Mouse (Mus musculus) heart, embryonic 16.5 days (tissue): ENCODE results near the gene Itih4. TPM values are rescaled to one million over a fixed set of nuclear protein-coding genes. Genes with fewer than 3 reads are reported as not detected.
A peak's percentile ranks its signal among the peaks of the same experiment; 100 is the strongest.

Experiments used
- ATAC-seq: fragments of 200-750 bp; cut with Nextera tagmentation; replicated peaks from 2 replicates; pipeline ENCODE4 v1.8.0; 2017; ENCODE audit warnings: moderate number of reproducible peaks; ENCODE audit not compliant: insufficient read depth, low FRiP score; ENCODE audit errors: extremely low read depth
- H3K27ac ChIP-seq: fragments of 300-500 bp; sonication (generic); 2 replicates; pipeline ENCODE4 v1.5.1; 2014; ENCODE audit warnings: mild to moderate bottlenecking, low read length, control low read depth, moderate library complexity
- H3K27me3 ChIP-seq: fragments of 300-500 bp; sonication (generic); 2 replicates; pipeline ENCODE4 v1.6.1; 2014; ENCODE audit warnings: low read length, mixed read lengths; ENCODE audit not compliant: control insufficient read depth, insufficient read depth
- H3K36me3 ChIP-seq: fragments of 300-500 bp; sonication (generic); 2 replicates; pipeline ENCODE4 v1.6.1; 2014; ENCODE audit not compliant: control insufficient read depth, insufficient read depth
- H3K4me1 ChIP-seq: fragments of 300-500 bp; sonication (generic); 2 replicates; pipeline ENCODE4 v1.6.1; 2014; ENCODE audit warnings: low read length, mixed read lengths; ENCODE audit not compliant: control insufficient read depth, insufficient read depth
- H3K4me2 ChIP-seq: fragments of 300-500 bp; sonication (generic); 2 replicates; pipeline ENCODE4 v1.6.1; 2014; ENCODE audit warnings: low read depth, mild to moderate bottlenecking, control low read depth, low read length
- H3K4me3 ChIP-seq: fragments of 300-500 bp; sonication (generic); 2 replicates; pipeline ENCODE4 v1.5.1; 2014; ENCODE audit warnings: mild to moderate bottlenecking, control low read depth, low read length
- H3K9ac ChIP-seq: fragments of 300-500 bp; sonication (generic); 2 replicates; pipeline ENCODE4 v1.6.1; 2014; ENCODE audit warnings: low read length, control low read depth
- H3K9me3 ChIP-seq: fragments of 300-500 bp; sonication (generic); replicated peaks from 2 replicates; pipeline ENCODE4 v1.6.1; 2016; ENCODE audit warnings: low read length; ENCODE audit not compliant: control insufficient read depth
- WGBS: fragments of 180-500 bp; shearing (Covaris S2); extraction: QIAGEN DNeasy Blood & Tissue Kit; methylation state at CpG from one replicate; pipeline ENCODE4 v1.1.7; 2014; 5-methylcytosine and 5-hydroxymethylcytosine counted together
- polyA plus RNA-seq: library from polyadenylated mRNA; unstranded; fragments of >200 nt; fragmentation: Nextera tagmentation; extraction: Ambion mirVana; gene quantifications from 2 replicates; pipeline ENCODE4 v1.2.1, GENCODE M21; 2015

Itih4 gene
- polyA plus RNA-seq: 0.38 and 0.41 TPM in 2 replicates

DNA sequence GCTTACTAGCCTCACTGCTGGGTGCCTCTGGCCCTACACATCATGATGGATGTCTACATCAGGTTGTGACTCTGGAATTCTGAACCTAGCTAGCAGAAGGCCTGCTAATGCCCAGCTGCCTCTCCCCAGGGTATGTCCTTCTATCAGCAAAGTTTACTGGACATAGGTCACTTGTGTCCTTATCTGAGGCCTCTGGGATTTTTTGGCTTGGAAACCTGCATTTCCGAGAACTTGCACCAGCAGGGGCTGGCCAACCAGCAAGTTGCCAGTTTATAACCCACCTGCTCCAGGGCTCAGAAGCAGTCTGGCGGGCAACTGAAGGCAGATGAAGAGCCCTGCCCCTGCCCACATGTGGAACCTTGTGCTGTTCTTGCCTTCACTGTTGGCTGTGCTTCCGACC, at the start of gene Itih4:
Gene Itih4 (plus strand): TSS at position 273 of the 400 bp plus-strand sequence.
- 77% methylated on average over 3 of the region's 3 CpGs for WGBS
- Histone ChIP-seq H3K27ac (no peak within 1 kb of the TSS), H3K4me3 (no peak within 1 kb of the TSS), H3K36me3 (no peaks in the 10 kb centered on the region), H3K9ac (no peak within 1 kb of the TSS), H3K9me3 (no peaks in the 10 kb centered on the region), H3K27me3 (no peaks in the 10 kb centered on the region; the same call in 1 of the 2 replicates), H3K4me2 (no peak within 1 kb of the TSS), H3K4me1 (peaks cover 6% of the 10 kb centered on the region; the same call in 1 of the 2 replicates)
- no peak for ATAC-seq

DNA sequence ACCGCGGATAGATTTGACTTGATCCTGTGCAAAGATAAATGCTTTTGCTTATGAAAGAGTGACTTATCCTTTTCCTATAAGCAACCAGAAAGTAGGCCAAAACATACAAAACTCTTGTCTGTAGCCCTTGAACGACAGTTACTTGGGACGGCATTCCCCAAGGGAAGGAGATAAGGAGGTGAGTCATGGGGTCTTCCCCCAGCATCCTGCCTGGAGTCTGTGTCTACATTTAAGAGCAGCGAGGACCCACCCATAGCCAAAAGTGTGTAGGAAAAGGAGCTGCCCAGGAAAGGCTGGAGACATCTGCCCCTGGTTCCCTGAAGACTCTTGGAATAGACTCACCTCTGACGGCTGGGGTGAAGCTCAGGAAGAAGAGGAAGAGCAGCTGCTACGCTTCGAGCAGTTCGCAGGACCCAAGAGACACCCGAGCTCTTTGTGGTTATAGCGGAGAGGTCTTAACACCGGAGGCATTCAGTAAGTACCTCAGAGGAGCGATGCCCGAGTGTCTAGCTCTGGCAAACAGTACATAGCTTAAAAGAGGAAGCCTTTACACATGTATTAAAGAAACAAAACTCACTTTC, 48.8 kb upstream of the Itih4 start:
- no peaks in the 10 kb centered on the region for H3K36me3 ChIP-seq
- no peak overlapping the region for H3K4me3 ChIP-seq
- H3K4me2 ChIP-seq: no peak overlapping the region
- H3K4me1 ChIP-seq: peaks cover 8% of the 10 kb centered on the region; the same call in 1 of the 2 replicates
- H3K27me3 ChIP-seq: no peaks in the 10 kb centered on the region
- H3K9me3 ChIP-seq: no peaks in the 10 kb centered on the region
- no peak overlapping the region for H3K9ac ChIP-seq
- 0 out of 2 replicates have a peak overlapping the region, but pooled peaks have one; percentile 4 for H3K27ac ChIP-seq
- 56% methylated on average over 14 of the region's 14 CpGs for WGBS
- ATAC-seq: no peak

DNA sequence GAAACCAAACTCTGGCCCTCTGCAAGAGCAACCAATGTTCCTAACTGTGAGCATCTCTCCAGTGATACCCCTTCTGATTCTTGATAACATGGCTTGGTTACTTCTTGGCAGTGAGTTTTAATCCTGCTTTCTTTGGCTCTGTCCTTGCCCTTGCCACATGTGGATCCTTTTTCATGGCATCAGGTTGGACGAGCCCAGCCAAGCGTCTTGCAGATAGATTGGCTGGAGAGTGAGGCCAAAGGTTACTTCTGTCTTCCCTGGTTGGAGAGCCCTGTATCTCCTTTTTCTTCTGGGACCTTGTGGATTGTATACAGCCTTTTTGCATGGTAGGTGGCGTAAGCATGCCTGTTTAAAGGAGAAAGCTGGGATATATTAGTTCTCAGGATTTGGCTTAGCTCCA, 42.6 kb upstream of the Itih4 start:
- Histone ChIP-seq H3K9me3 (no peaks in the 10 kb centered on the region), H3K27me3 (no peaks in the 10 kb centered on the region), H3K27ac (no peak overlapping the region), H3K4me2 (no peak overlapping the region), H3K4me1 (no peaks in the 10 kb centered on the region), H3K9ac (no peak overlapping the region), H3K4me3 (no peak overlapping the region), H3K36me3 (no peaks in the 10 kb centered on the region)
- ATAC-seq: no peak
- WGBS: 88% methylated on average over 3 of the region's 3 CpGs

DNA sequence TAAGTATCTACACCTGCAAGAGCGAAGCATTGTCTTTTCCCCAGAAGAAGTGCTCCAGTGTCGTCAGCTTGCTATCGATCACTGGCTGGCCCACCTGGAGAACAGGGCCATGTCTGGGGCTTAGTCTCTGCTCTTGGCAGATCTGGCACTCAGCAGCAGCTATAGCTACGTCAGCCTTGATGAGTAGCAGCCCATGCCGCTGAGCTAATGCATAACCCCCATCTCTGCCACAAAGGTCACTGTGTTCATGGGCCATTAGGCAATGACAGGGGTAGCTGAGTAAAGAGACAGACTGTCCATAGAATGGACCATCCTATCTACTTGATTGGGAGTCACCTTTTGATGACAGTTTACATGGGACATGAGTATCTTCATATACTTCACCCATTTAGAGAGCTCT, 35.8 kb upstream of the Itih4 start:
- H3K4me1 ChIP-seq: no peaks in the 10 kb centered on the region
- no peak overlapping the region for H3K4me3 ChIP-seq
- no peaks in the 10 kb centered on the region for H3K27me3 ChIP-seq
- no peak overlapping the region for H3K27ac ChIP-seq
- 91% methylated on average over 5 of the region's 5 CpGs for WGBS
- no peak overlapping the region for H3K4me2 ChIP-seq
- no peak overlapping the region for H3K9ac ChIP-seq
- no peak for ATAC-seq
- no peaks in the 10 kb centered on the region for H3K36me3 ChIP-seq
- no peaks in the 10 kb centered on the region for H3K9me3 ChIP-seq

DNA sequence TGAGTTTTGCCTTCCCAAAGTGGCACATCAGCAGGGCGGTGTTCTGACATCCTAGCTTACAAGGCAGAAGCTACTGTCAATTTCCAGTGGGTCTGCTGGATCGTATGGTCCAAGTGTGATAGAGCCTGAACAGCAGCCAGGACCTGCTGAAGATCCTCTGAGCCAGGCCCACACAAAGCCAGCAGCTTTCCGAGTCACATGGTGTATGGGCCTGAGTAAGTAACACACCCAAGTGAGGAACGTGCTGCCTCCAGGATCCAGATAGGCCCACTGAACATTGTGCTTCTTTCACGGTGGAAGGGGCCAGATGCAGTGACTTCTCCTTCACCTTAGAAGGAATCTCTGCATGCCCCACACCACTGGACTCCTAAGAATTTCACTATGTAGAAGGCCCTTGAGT, 34.0 kb upstream of the Itih4 start:
- Histone ChIP-seq H3K4me1 (no peaks in the 10 kb centered on the region), H3K36me3 (no peaks in the 10 kb centered on the region), H3K9me3 (no peaks in the 10 kb centered on the region), H3K4me2 (no peak overlapping the region), H3K4me3 (no peak overlapping the region), H3K9ac (no peak overlapping the region), H3K27me3 (no peaks in the 10 kb centered on the region), H3K27ac (no peak overlapping the region)
- 77% methylated on average over 5 of the region's 5 CpGs for WGBS
- 0 out of 2 replicates have a peak, but pooled peaks have one; percentile 28 for ATAC-seq

DNA sequence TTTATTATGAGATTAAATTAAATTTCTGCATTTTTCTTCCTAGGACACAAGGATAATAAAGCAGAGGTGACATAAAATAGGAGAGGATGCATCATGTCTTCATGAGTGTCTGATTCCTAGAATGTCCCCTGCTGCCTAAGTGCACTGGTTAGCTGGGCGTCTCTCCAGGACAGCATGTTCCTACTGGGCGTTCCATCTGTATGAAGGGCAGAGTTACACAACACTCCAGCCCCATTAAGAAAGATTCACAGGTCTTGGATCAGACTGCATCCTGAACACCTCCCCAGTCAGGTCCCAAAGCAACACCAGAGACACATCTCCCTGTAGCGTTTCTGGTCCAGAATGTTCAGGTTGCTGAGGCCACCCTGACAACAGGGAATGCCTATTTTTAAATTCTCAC, 31.0 kb upstream of the Itih4 start:
- no peak overlapping the region for H3K27ac ChIP-seq
- H3K4me2 ChIP-seq: no peak overlapping the region
- no peaks in the 10 kb centered on the region for H3K36me3 ChIP-seq
- no peak overlapping the region for H3K9ac ChIP-seq
- 89% methylated on average over 3 of the region's 3 CpGs for WGBS
- H3K4me3 ChIP-seq: no peak overlapping the region
- no peaks in the 10 kb centered on the region for H3K4me1 ChIP-seq
- no peaks in the 10 kb centered on the region for H3K27me3 ChIP-seq
- H3K9me3 ChIP-seq: no peaks in the 10 kb centered on the region
- ATAC-seq: no peak

DNA sequence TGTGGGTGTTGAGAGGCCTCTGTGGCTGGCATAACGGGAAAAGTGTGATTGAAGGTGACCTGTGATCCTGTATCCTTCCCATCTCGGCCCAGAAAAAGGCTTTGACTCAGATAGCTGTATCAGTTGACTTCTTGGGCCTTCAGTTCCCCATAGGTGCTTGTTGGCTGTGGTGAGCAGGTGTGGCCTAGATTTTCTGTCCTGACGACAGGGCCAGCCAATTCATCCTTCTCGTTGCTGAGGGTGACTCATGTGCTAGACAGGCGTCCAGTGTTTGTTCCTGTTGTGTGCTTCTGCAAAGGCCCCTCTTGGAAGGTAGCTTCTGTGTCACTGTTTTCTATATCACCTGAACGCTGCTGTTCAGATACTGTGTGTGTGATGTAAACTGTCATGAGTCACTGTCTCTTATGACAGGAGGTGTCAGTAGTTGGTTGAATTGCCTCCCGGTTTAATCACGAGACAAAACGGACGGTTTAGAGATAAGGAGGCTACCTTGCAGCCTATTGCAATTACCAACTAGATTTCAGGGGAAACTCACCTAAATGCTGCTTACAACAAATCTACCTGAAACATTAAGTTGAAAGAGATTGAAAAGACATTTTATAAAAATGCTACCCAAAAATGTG, 29.3 kb upstream of the Itih4 start:
- H3K4me3 ChIP-seq: no peak overlapping the region
- no peak overlapping the region for H3K9ac ChIP-seq
- no peak overlapping the region for H3K4me2 ChIP-seq
- WGBS: 53% methylated on average over 10 of the region's 10 CpGs
- ATAC-seq: no peak
- H3K4me1 ChIP-seq: no peaks in the 10 kb centered on the region
- H3K9me3 ChIP-seq: no peaks in the 10 kb centered on the region
- no peaks in the 10 kb centered on the region for H3K27me3 ChIP-seq
- H3K27ac ChIP-seq: no peak overlapping the region
- no peaks in the 10 kb centered on the region for H3K36me3 ChIP-seq

DNA sequence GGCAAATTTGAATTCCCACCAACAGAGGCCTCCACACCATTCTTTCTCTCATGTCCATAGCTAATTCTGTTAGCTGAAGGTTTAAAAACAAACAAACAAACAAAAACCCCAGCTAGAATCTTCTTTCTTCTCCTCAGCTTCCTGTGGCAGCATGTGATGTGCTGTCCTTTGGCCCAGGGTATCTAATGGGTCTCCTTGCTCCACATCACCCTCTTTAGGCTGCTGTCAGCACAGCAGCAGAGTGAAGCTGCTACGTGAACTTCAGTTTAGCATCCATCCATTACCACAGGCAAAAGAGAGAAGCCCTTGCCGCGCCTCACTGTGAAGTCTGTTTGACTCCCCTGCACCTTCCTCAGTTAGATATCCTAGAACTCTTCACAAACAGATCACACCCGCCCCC, 28.3 kb upstream of the Itih4 start:
- Histone ChIP-seq H3K27me3 (no peaks in the 10 kb centered on the region), H3K9me3 (no peaks in the 10 kb centered on the region), H3K9ac (no peak overlapping the region), H3K27ac (no peak overlapping the region), H3K4me3 (no peak overlapping the region), H3K36me3 (no peaks in the 10 kb centered on the region), H3K4me2 (no peak overlapping the region), H3K4me1 (no peaks in the 10 kb centered on the region)
- ATAC-seq: no peak
- 65% methylated on average over 4 of the region's 4 CpGs for WGBS

DNA sequence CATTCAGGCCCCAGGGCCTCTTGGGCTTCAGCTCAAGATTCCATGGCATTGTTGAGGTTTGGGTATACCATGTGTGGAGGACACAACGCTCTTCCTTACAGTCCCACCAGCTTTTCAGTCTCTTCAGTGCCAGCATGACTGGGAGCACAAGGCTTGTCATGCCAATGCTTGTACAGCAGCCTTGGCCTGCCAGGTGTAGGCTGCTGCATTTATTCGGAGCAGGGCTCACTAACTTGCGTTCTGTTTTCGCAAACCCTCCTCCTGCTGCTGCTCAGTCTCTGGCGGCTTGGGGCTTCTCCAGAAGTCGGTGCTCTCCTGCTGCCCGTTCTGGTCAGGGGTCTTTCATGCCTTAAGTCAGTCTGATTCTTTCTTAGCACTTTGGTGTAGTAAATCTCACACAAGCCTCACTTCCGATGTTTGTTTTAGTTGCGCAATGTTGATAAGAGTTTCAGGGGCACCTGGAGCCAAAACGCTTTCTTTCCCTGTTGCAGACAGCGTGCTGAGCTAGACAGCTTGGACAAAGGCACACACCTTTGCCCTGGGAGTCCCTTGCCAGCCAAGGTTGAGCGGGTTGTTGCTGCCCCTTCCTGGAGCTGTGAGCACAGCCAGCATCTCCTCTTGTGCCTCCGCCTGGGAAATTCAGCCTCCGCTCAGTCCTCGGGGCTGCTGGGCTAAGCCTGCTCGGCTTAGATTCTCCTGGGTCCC, 24.7 kb upstream of the Itih4 start:
- ATAC-seq: no peak
- no peak overlapping the region for H3K27ac ChIP-seq
- 52% methylated on average over 16 of the region's 16 CpGs for WGBS
- no peaks in the 10 kb centered on the region for H3K36me3 ChIP-seq
- H3K27me3 ChIP-seq: no peaks in the 10 kb centered on the region
- H3K9me3 ChIP-seq: no peaks in the 10 kb centered on the region
- H3K4me2 ChIP-seq: no peak overlapping the region
- no peak overlapping the region for H3K4me3 ChIP-seq
- H3K9ac ChIP-seq: no peak overlapping the region
- no peaks in the 10 kb centered on the region for H3K4me1 ChIP-seq
